Mouse (Mus musculus): ENCODE data around the gene Zfp961.
"Not testable (repeated sequence)": the region's sequence is repeated elsewhere in the genome, so short reads cannot be mapped to it uniquely, and the experiment has no call there.

The Zfp961 gene

DNA sequence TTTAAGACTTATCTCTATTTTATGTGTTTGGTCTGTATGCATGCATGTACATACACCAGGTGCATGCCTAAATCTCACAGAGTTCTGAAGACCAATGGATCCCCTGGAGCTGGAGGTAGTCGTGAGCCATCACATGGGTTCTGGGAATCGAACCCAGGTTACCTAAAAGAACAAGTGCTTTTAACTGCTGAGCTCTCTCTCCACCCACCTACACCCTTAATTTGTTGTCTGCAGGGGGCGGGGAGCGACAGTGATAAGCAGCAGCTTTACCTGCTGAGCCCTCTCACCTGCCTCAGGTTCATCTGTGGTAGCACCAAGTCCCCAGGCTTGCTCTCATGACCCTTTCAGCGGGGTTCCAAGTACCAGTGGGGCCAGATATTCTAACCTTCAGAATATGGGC lies 11.0 kb downstream of the Zfp961 start:
- no peak for DNase-seq (ENCODE audit: low read depth)

DNA sequence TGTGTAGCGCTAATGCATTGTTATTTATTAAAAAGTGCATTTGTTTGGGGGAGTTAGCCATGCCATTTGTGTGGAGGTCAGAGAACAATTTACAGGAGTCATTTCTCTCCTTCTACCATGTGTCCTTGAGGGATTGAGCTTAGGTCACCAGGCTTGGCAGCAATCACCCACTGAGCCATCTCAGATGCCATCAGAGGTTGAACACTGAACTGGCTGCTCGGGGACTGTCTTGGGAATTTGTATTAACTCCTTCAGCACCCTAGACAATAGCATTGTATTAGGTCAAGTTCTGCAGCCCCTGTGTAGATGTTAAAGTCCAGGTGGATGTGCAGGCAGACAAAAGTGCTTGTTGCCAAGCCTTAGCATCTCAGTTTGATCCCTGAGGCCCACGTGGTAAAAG lies 13.2 kb downstream of the Zfp961 start:
- DNase-seq (ENCODE audit: low read depth) = no peak

DNA sequence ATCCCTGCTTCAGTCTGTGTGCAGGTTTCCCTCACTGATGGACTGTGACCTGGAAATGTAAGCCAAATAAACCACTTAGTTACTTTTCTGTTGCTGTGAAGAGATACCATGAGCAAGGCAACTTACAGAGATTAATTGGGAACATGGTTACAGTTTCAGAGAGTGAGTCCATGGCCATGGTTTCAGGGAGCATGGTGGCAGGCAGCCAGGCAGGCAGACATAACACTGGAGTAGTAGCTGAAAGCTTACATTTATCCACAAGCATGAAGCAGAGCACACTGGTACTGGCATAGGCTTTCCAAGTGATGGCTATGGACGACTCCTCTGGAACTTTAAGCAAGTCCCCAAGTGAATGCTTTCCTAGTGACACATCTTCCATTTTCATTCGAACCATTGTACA lies 14.3 kb downstream of the Zfp961 start:
- DNase-seq (ENCODE audit: low read depth) = no peak

DNA sequence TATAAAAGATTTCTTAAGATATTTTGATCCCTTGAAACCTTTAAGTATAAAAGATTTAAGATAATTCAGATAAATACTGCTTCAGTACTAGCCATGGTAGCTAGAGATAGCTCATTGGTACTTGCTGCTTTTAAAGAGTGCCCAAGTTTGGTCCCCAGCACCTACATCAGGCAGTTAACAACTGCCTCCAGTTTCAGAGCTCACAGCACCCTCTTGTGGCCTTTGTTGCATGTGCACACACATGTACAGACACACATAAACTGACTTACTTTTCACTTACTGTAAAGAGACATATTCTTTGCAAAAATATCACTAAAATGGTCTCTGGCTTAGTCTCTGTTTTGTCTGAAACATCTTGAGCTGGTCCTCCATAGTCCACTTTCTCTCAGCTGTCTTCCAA lies 15.6 kb downstream of the Zfp961 start:
- no peak for DNase-seq (ENCODE audit: low read depth)

DNA sequence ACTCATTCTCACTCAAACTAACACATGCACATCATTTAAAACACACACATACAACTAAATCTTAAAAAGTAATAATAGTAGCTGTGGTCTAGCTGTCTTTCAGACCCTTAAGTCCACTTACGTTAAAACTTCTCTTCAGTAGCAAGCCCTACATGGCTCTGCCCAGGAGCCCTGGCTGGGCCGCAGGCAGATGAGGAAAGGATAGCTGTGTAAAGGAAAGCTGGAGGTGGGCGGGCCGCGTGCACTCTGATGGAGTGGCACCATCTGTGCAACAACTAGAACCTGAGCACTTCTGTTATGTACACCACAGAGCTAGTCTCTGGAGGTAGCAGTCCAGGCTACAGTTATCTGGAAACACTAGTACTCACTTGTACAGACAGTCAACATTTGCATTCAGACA lies 16.4 kb downstream of the Zfp961 start:
- no peak for DNase-seq (ENCODE audit: low read depth)

DNA sequence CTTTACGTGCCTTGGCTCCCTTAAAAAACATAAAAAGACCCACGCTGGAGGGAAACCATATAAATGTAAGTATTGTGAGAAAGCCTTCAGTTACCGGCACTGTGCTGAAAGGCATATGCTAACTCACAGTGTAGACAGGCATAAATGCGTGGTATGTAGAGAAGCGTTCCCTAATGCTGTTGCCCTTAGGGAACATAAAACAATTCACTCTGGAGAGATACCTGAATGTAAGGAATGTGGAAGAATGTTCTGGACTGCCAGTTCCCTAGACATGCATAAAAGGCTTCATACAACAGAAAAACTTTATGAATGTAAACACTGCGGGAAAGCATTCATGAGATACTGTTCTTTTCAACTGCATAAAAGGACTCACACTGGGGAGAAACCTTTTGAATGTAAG lies 17.3 kb downstream of the Zfp961 start:
- DNase-seq (ENCODE audit: low read depth) = no peak

DNA sequence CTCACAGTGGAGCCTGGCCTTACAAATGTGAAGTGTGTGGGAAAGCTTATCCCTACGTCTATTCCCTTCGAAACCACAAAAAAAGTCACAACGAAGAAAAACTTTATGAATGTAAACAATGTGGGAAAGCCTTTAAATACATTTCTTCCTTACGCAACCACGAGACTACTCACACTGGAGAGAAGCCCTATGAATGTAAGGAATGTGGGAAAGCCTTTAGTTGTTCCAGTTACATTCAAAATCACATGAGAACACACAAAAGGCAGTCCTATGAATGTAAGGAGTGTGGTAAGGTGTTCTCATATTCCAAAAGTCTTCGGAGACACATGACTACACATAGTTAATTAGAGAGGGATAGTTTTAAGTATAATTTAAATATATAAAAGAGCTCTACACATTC lies 17.8 kb downstream of the Zfp961 start:
- peak; percentile 72 for DNase-seq (ENCODE audit: low read depth)

DNA sequence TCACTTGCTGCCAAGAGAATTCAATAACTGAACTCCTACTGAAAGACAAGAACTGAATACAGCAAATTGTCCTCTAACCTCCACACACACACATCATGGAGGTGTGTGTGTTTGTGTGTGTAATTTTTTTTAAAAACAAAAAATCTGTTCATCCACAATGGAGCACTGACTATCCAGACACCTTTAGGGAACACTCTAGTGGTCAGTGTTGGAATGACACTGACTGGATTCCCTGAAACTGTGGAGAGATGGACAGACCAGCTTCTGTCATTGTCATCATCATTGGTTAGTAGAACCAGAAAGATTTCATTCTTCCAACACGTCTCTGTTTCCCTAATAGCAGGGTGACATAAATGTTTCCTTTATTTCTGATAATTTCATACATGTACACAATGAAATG lies 21.1 kb downstream of the Zfp961 start:
- DNase-seq (ENCODE audit: low read depth) = peak; percentile 70

DNA sequence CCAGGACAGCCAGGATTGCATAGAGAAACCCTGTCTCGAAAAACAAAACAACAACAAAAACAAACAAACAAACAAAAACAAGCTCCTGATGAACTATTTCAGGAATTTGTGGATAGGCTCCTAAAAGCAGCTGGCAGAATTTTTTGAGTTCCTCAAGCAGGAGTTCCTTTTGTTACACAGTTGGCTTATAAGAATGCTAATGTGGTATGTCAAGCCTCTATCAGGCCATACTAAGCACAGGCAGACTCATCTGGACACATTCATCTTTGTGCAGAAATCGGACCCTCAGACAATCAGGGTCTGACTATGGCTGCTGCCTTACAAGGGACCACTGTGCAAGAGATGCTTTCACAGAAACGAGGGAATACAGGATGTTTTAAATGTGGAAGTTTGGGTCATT lies 23.4 kb downstream of the Zfp961 start:
- no peak for DNase-seq (ENCODE audit: low read depth)

DNA sequence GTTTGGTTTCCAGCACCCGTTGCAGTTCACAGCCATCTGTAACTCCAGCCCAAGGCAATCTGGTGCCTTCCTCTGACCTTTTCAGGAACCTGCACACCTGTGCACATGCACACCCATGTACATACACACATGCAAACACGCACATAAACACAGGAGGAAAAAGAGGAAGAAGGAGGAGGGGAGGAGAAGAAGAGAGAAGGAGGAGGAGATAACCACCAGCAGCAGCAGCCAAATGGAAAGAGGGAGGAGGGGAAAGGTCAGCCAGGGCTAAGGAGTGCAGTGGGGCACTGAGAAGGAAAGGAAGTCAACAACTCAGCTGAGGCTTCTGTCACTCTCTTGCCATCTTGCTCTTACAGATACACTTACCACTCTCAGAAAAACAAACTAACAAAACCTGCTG lies 30.2 kb downstream of the Zfp961 start:
- no peak for DNase-seq (ENCODE audit: low read depth)

DNA sequence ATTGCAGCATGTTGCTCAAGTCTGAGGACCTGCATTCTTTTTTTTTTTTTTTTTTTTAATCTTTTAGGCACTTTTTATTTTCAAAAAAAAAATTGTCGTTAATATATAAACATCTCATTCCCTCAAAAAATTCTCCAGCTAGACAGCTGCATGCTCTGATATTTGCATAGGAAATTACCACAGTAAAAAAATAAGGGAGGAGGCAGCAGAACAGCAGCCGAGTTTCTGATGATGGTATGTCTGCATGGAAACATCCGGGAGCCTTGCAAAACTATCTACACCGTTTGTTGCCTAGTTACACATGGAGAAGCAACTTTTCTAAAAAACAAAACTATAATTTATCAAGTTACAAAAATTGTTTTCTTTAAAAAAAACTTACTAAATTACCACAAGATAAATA lies 30.6 kb downstream of the Zfp961 start:
- no peak for DNase-seq (ENCODE audit: low read depth)

DNA sequence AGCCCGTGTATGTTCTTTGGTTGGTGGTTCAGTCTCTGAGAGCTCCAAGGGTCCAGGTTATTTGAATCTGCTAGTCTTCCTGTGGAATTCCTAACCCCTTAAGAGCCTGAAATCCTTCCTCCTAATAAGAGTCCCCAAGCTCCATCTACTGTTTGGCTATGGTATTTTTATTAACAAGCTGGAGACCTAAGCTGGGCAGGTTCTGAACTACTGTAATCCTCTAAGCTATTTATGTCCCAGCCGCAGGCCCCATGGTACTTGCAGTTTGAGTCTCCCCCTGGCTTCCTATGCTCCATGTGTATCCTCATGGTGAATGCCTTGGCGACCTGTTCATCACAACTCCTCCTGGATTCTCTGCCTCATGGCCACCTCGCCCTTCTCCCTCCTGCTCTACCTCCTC lies 33.8 kb downstream of the Zfp961 start:
- DNase-seq (ENCODE audit: low read depth) = peak; percentile 66

DNA sequence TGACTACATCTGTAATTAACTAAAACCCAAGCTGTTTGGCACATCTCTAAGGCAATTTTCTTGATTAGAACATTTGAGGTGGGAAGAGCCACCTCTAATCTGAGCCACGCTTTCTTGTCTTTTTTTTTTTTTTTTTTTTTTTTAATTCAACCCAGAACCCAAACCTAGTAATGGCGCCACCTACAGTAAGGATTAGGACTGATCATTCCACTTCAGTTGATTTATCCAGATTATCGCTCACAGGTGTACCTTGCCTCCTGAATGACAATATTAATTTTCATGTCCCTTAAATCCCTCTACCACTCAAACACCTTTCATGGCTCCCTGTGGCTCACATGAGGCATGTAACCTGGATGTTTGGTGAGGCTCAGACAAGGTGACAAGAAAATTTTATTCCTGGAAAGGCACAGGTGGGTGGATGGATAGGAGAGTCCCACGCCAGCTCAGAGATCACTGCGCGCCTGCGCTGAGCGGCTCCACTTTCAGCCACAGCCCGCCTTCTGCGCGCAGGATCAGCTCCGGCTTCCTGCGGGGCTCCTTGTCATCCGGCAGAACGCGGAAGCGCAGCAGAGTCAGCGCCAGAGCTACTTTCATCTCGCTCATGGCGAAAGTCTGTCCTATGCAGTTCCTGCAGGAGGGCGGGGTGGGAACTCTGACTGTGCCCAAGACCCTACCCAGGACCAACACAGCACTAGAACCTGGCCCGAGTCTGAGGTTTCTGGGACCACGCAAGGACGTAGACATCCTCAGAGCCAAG lies 37.5 kb downstream of the Zfp961 start:
- peak; percentile 10 for DNase-seq (ENCODE audit: low read depth)

DNA sequence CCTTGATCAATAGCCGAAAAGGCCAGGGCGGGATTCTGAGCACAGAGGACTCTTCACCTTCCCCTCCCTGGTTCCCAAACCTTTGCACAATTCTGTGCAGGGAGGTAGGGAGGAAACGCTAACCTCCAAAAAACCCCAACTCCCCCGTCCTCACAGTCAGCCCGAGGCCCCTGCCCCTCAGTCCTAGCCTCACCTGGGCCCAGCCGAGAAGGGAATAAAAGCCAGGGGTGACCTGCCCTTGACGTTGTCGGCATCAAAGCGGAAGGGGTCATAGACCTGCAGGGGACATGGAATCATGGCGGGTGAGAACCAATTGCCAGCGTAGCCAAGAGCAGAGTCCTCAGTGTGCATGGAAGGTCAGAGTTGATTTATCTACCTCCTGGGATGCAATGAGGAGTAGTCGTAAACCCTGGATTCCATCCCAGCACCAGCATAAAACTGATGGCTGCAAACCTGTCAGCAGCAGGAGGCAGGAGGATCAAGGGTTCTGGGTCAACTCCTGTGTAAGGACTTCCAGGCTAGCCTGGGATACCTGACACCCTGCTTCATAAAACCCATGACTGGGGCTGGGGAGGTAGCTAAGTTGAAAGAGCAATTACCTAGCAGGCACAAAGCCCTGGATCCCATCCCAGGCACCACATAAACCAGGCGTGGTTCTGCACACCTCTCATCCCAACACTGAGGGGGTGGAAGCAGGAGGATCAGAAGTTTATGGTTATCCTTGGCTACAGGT lies 38.2 kb downstream of the Zfp961 start:
- no peak for DNase-seq (ENCODE audit: low read depth)

DNA sequence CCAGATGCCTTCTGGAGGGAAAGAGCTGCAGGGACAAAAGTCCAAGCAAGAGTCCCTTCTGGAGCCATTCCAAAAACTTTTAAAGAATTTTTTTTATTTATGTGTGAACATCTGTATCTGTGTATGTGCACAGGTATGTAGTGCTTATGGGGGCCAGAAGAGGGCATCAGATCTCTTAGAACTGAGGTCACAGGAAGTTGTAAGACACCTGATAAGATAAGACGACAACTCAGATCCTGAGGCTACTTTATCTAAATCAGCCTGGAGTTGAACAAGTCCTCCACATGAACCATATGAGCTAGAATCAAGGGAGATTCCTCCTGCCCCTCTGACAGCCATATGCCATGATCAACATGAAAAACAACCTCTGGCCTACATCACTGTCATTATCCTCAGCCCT lies 48.6 kb downstream of the Zfp961 start:
- DNase-seq (ENCODE audit: low read depth) = no peak

DNA sequence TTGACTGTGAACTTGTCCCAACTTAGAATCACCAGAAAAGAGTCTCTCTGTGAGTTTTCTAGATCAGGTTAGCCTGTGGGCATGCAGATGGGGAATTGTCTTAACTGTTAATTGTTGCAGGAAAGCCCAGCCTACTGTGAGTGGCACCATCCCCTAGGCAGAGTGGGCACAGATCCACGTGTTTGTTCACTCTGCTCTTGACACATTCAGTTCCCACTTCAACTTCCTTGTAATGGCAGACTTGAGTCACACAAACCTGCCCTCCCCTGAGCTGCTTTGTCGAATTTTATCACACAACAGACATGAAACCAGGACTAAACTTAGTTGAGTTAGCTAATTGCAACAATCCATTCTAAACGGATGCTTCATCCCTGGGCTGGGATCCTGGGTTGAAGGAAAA lies 49.4 kb downstream of the Zfp961 start:
- DNase-seq (ENCODE audit: low read depth) = no peak

DNA sequence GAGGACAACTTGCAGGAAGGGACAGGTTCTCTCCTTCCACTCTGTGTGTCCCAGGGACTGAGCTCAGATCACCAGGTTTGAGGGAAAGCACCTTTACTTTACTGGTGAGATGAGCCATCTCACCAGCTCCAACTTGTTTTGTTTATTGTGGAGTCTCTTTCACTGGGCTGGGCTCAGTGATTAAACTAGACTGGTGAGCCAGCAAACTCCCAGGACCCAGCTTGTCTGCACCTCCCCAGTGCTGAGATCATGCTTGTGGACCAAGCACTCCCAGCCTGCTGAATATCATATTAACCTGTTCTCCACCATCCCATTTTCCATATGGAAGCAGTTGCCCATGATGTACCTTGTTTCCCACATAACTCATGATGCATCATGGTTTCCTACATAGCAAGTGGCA lies 52.1 kb downstream of the Zfp961 start:
- DNase-seq (ENCODE audit: low read depth) = no peak

DNA sequence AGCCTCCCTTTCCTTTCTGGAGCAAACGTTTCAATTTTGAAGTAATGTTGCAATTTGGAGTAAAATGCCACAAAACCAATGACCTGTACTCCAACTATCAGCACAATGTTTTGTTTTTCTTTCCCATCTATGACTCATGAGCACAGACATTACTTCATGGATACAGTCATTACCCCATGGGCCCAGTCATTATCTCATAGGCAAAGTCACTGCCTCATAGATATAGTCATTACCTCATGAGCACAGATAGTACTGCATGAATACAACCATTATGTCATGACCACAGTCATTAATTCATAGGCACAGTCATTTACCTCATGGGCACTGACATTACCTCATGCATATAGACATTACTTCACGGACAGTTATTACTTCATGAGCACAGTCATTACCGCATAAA lies 55.1 kb downstream of the Zfp961 start:
- DNase-seq (ENCODE audit: low read depth) = no peak

DNA sequence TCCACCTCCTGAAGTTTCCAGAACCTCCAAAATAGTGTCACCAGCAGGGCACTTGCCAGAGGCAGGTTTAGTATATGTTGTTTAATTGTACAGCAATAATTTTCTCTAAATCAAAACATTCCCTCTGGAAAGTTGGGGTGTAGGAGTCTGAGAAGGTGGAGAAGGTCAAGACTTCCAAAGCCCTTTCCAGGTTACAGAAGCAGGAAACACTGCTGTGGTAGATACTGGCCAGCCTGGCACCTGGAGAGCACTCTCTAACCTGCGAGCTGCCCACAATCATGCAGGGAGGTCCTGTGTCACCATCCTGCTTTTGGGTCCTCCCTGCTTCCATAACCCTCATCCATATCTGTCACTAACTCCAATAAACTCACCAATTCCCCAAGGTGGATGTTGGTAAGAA lies 55.9 kb downstream of the Zfp961 start:
- DNase-seq (ENCODE audit: low read depth) = no peak

DNA sequence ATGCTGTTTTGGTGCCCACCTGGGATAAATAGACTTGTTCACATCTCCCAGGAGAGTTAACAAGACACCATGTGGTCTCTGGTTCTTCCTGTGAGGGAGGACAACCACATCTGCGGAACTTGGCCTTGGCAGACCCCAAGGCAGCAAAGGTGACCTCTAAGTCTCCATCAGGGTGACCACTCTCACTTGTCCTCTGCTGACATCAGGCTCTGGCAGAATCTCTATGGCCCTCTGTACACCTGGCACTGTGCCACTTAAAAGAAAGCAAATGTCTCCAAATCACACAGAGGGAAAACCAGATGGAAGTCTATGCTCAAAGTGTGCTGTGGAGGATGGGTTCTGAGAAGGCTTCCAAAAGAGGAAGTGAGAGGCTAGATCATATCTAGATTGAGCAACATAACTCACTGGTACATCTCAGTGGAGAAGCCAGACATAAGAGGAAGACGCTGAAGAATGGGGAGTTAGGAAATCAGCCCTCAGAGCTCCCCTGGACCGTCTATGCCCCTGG lies 57.4 kb downstream of the Zfp961 start:
- DNase-seq (ENCODE audit: low read depth) = no peak

DNA sequence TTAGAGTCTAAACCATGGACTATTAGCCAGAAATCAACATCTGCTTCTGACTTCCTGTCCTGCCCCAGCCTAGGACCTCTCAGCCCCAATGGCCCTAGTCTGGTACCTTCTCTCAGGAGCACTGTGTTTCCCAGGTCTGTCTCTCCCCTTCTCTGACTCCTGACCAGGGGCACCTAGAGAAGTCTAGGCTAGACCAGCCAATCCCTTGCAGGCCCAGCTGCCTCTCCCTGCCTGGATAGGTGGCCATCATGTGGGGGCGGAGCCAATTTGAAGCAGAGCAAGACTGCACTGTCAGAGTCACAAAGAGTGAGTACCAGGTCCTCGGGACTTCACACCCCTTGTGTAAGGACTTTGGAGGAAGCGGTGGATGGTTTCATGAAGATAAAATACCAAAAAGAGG lies 58.6 kb downstream of the Zfp961 start, which contains the start of gene Cyp4f18:
Gene Cyp4f18 (minus strand): TSS at position 154 of the 400 bp plus-strand sequence.
- no peak for DNase-seq (ENCODE audit: low read depth)

DNA sequence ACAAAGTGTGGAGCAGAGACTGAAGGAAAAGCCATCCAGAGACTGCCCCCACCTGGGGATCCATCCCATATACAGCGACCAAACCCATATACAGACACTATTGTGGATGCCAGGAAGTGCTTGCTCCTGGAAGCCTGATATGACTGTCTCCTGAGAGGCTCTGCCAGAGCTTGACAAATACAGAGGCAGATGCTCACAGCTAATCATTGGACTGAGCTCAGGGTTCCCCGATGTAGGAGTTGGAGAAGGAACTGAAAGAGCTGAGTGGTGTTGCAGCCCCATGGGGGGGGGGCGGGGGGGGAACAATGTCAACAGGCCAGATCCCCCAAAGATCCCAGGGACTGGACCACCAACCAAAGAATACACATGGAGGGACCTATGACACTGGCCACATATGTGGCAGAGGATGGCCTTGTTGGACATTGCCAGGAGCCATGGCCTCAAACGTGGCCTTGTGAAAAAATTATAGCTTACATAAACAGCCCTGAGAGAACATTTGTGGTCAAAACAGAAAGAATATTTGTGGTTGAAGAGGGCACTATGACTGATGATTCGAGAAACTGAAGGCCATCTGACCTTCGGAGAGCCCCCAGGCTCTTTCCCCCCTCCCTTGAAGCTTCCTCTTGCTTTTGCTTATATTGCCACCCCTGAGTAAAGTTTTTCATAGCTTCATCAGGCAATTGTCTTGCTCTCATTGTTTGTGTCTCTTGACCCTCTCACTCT lies 62.8 kb downstream of the Zfp961 start:
- peak; percentile 0 for DNase-seq (ENCODE audit: low read depth)

DNA sequence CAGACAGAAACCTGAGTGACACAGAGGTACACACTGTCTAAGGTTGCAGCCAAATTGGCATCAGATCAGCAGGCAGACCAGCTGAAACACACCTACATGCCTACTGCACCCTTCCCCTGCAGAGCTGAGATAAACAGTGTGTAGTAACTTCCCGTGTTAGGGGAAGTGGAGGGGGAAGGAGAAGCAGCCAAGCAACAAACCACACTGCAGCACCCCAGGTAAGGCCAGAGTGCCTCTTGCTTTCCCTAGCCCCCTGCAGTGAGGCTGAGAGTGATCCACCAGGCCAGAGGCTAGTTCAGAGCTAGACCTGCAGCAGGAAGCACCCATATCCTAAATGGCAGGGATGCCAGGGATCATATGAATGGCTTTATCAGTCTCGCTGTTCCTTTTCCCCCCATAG lies 66.5 kb downstream of the Zfp961 start:
- DNase-seq (ENCODE audit: low read depth) = not testable (repeated sequence)
